Mouse (Mus musculus) embryonic facial prominence, embryonic 14.5 days (tissue): ENCODE measurements at regions not wholly inside any gene's neighbourhood (a gene's known extent, or its start where the extent isn't known, plus 50 kb on each side); places are given as distances from the start of the nearest gene placed in this dataset.

Experiments used
- ATAC-seq: fragments of 200-750 bp; cut with Nextera tagmentation; 2 replicates; pipeline ENCODE4 v1.8.0; 2017; ENCODE audit warnings: low read depth, moderate number of reproducible peaks, moderate TSS enrichment
- DNase-seq: peaks from one replicate; pipeline ENCODE4 v3.0.0-alpha.2; 2015; ENCODE audit warnings: low spot score
- H3K27ac ChIP-seq: fragments of 300-500 bp; sonication (generic); replicated peaks from 2 replicates; pipeline ENCODE4 v1.5.1; 2014; ENCODE audit warnings: low read depth, mild to moderate bottlenecking, low read length, moderate library complexity
- H3K27me3 ChIP-seq: fragments of 300-500 bp; sonication (generic); replicated peaks from 2 replicates; pipeline ENCODE4 v1.6.1; 2014; ENCODE audit warnings: low read length; ENCODE audit not compliant: control insufficient read depth, insufficient read depth
- H3K36me3 ChIP-seq: fragments of 300-500 bp; sonication (generic); 2 replicates; pipeline ENCODE4 v1.6.1; 2014; ENCODE audit warnings: low read length, mixed read lengths; ENCODE audit not compliant: control insufficient read depth, insufficient read depth
- H3K4me1 ChIP-seq: fragments of 300-500 bp; sonication (generic); 2 replicates; pipeline ENCODE4 v1.6.1; 2014; ENCODE audit warnings: antibody characterized with exemption, low read length; ENCODE audit not compliant: control insufficient read depth, insufficient read depth
- H3K4me2 ChIP-seq: fragments of 300-500 bp; sonication (generic); 2 replicates; pipeline ENCODE4 v1.6.1; 2014; ENCODE audit warnings: low read depth, mild to moderate bottlenecking, low read length, moderate library complexity, mixed read lengths
- H3K4me3 ChIP-seq: fragments of 300-500 bp; sonication (generic); 2 replicates; pipeline ENCODE4 v1.5.1; 2014; ENCODE audit warnings: low read depth, mild to moderate bottlenecking, low read length
- H3K9ac ChIP-seq: fragments of 300-500 bp; sonication (generic); 2 replicates; pipeline ENCODE4 v1.6.1; 2014; ENCODE audit warnings: low read depth, mild to moderate bottlenecking, low read length, moderate library complexity, mixed read lengths
- H3K9me3 ChIP-seq: fragments of 300-500 bp; sonication (generic); 2 replicates; pipeline ENCODE4 v1.6.1; 2016; ENCODE audit warnings: low read length; ENCODE audit not compliant: control insufficient read depth
- WGBS: fragments of 180-500 bp; shearing (Covaris S2); extraction: QIAGEN DNeasy Blood & Tissue Kit; methylation state at CpG from one replicate; pipeline ENCODE4 v1.1.7; 2014; 5-methylcytosine and 5-hydroxymethylcytosine counted together

DNA sequence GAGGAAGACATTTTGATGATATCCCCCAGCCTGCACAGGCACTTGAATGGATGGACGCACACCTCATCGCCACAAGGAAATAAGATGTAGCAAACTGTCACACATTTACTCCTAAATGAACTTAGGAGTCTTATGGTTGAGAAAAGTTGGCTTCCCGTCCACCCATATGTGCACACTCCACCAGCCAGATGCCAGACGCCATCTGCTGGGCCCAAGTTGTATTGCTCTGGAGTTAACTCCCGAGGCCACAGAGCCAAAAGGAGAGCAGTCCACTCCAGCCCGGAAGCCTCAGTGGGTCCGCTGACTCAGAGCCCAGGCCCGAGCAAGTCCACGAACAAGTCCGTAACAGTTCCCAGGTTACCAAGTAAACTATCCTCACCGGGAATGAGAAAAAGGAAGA is 197.1 kb downstream of the Msrb3 start:
- Histone ChIP-seq H3K9me3 (no peaks in the 10 kb centered on the region), H3K27me3 (no peaks in the 10 kb centered on the region), H3K36me3 (no peaks in the 10 kb centered on the region), H3K4me2 (no peak overlapping the region; the same call in 1 of the 2 replicates), H3K9ac (no peak overlapping the region), H3K4me1 (peaks cover 11% of the 10 kb centered on the region), H3K4me3 (no peak overlapping the region), H3K27ac (no peak overlapping the region)
- DNase-seq (peak; percentile 88), ATAC-seq (peak; percentile 63; the same call in 1 of the 2 replicates)
- WGBS, result 26% methylated on average over 11 of the region's 11 CpGs

DNA sequence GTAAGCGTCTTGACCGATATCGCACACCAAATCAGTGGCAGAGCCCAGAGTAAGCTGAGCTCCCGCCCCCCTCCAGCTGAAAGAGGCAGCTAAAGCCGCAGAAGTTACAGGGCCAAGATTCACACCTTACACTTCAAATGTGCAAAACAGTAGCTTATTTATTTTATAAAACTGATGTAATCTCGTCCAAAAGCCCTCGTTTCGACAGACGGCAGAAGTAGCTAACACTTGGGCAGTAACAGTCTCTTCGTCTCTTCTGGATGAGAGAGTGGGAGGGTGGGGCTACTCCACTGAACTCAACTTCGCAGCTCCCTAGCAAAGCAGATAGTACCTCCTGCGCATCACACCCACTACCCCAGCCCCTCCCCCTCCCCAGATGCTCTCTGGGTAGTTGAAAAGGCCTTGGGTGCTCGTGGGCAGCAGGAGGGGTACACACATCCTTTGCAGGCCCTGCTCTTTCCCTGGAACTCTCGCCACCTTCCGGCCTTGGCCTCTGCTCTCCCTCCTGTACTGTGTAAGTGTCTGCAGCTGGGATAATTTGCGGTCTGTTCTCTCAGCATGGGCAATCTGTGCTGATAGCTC is 201.5 kb downstream of the Msrb3 start:
- Histone ChIP-seq H3K4me1 (peaks cover 27% of the 10 kb centered on the region), H3K9me3 (no peaks in the 10 kb centered on the region), H3K4me2 (peak overlapping the region; percentile 44), H3K36me3 (no peaks in the 10 kb centered on the region), H3K4me3 (no peak overlapping the region), H3K9ac (no peak overlapping the region), H3K27me3 (no peaks in the 10 kb centered on the region), H3K27ac (no peak overlapping the region)
- ATAC-seq, result peak; percentile 65; the same call in 1 of the 2 replicates
- 11% methylated on average over 16 of the region's 16 CpGs for WGBS
- no peak for DNase-seq

DNA sequence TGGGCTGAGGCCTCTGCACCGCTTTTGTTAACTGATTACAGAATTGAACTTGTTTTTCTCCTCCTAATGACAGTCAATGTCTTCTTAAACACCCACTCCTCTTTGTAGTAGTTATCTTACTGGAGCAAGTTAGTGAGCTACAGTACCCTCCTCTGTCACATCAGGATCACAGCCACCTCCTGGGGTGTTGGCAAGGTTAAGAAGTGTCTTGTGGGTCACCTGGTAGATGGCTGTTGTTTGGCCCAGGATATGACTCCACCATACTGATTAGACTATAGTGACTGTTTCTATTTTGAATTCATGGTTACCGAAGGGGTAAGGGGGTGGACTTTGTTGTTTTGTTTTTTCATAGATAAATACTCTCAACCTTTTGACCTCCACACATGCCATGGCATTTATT is 202.4 kb downstream of the Msrb3 start:
- DNase-seq, result no peak
- no peak for ATAC-seq
- 0 out of 2 replicates have a peak overlapping the region, but pooled peaks have one; percentile 4 for H3K27ac ChIP-seq

DNA sequence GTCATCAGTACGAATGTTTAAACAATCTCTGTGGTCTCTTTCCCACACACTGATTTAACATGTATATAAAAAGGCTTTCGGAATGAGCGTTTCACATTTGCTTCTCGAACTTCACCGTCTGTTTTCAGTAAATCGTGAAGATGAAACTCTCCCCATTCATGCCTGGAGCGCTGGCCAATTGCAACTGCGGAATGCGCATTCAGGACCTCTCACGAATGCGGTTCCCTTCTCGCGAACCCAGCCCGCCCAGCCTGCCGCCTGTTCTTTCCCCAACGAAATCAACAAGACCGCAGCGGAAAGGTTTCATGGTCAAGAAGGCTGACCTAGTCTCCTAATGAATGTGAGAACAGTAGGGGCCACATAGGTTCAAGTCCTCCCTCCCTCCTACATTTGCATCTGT is 204.4 kb downstream of the Msrb3 start:
- ATAC-seq (0 out of 2 replicates have a peak, but pooled peaks have one; percentile 42), DNase-seq (peak; percentile 85)
- H3K4me2 ChIP-seq, result peak overlapping the region; percentile 47
- H3K27ac ChIP-seq, result peak overlapping the region; percentile 53
- H3K27me3 ChIP-seq, result no peaks in the 10 kb centered on the region
- H3K9ac ChIP-seq, result 0 out of 2 replicates have a peak overlapping the region, but pooled peaks have one; percentile 31
- WGBS, result 7% methylated on average over 18 of the region's 18 CpGs
- peak overlapping the region; percentile 15; the same call in 1 of the 2 replicates for H3K4me3 ChIP-seq
- H3K9me3 ChIP-seq, result no peaks in the 10 kb centered on the region
- H3K4me1 ChIP-seq, result peaks cover 33% of the 10 kb centered on the region
- H3K36me3 ChIP-seq, result no peaks in the 10 kb centered on the region

More for the DNA sequence above, 202.4 kb downstream of the Msrb3 start:
- Histone ChIP-seq H3K9me3 (no peaks in the 10 kb centered on the region), H3K4me2 (no peak overlapping the region), H3K27me3 (no peaks in the 10 kb centered on the region), H3K4me1 (peaks cover 31% of the 10 kb centered on the region), H3K9ac (no peak overlapping the region), H3K36me3 (no peaks in the 10 kb centered on the region), H3K4me3 (no peak overlapping the region)
- 50% methylated on average over 2 of the region's 2 CpGs for WGBS

DNA sequence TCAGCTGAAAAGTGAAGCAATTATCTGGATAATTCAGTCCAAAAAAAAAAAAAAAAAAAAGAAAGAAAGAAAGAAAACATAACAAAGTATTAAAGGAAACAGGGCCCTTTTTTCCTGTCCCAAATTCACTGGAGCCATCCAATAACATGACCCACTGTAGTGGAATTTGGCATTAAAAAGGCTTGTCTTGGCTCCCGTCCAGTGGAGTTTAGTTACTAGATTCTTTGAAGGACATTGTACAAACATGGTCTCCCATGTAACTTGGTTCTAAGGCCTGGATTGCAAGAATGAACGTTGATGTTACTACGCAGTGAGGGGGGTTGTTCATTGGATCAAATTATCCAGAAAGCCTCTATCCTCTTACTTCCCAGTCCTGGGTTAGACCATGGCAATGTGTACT is 207.4 kb downstream of the Msrb3 start:
- Histone ChIP-seq H3K36me3 (no peaks in the 10 kb centered on the region), H3K4me3 (no peak overlapping the region), H3K9ac (no peak overlapping the region), H3K27ac (no peak overlapping the region), H3K4me1 (peaks cover 22% of the 10 kb centered on the region), H3K4me2 (no peak overlapping the region), H3K9me3 (no peaks in the 10 kb centered on the region), H3K27me3 (no peaks in the 10 kb centered on the region)
- ATAC-seq (peak; percentile 41; the same call in 1 of the 2 replicates), DNase-seq (peak; percentile 91)
- WGBS, result 41% methylated on average over 3 of the region's 3 CpGs

DNA sequence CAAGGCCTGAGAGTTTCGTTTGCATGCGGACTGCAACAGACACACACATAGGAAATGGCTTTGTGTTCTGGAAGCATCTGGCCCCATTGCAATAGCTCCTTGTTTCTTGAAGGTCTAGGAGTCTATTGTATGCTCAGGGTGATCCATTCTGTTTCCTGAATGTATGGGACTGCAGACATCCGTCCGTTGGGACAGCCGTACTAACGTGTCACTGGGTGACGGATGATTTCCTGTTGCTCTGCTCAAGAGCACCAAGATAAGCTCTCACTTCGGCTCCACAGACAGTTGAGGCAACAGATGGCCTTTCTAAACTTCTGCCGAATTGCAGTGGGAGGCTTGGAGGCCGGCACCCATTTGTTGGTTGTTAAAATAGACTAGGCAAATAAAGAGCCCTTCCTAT is 209.9 kb upstream of the Hmga2 start:
- no peak for DNase-seq
- ATAC-seq, result no peak

DNA sequence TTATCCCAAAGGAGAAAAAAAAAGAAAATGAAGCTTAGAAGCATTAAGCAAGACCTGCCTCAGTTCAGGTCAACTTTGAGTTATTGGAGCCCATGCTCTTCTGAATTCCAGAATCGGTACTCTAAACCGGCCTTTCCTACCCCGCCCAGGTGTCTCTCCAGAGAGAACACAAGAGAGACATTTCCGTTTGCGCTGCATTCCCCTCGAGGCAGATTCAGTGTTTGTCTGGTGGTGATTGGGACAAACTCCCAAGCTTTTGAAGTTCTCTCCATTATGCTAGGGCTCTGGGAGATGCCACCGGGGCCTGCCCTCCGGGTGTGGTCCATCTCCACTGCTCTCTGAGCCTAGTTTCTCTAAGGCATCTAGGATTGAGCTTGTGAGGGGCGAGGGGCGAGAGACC is 205.8 kb upstream of the Hmga2 start:
- no peak overlapping the region for H3K9ac ChIP-seq
- DNase-seq, result no peak
- no peaks in the 10 kb centered on the region; the same call in 1 of the 2 replicates for H3K4me1 ChIP-seq
- H3K36me3 ChIP-seq, result no peaks in the 10 kb centered on the region
- no peak overlapping the region for H3K4me2 ChIP-seq
- H3K4me3 ChIP-seq, result no peak overlapping the region
- 75% methylated on average over 10 of the region's 10 CpGs for WGBS
- H3K27me3 ChIP-seq, result no peaks in the 10 kb centered on the region
- no peaks in the 10 kb centered on the region for H3K9me3 ChIP-seq
- no peak for ATAC-seq
- H3K27ac ChIP-seq, result no peak overlapping the region

More for the DNA sequence above, 209.9 kb upstream of the Hmga2 start:
- no peak overlapping the region for H3K4me3 ChIP-seq
- H3K27me3 ChIP-seq, result no peaks in the 10 kb centered on the region
- H3K9me3 ChIP-seq, result no peaks in the 10 kb centered on the region
- H3K36me3 ChIP-seq, result no peaks in the 10 kb centered on the region
- no peaks in the 10 kb centered on the region for H3K4me1 ChIP-seq
- no peak overlapping the region for H3K27ac ChIP-seq
- H3K9ac ChIP-seq, result no peak overlapping the region
- 67% methylated on average over 10 of the region's 10 CpGs for WGBS
- H3K4me2 ChIP-seq, result no peak overlapping the region

DNA sequence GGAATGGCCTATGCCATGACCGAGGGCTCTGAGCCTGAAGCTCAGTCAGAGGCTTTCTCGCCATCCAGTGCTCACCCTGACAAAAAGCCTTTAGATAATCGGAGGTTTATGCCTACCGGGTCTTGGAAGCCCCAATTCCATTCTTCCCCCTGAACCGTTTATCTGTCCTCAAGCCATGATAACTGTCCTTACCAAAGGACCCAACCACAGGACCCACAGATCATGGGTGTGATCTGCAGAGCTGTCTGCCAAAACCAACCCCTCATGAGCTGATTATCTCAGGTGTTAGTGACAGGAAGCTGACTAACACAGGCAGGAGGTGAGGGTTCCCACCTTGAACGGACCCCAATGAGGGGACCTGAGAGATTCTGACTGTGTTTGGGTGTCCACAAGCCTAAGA is 203.7 kb upstream of the Hmga2 start:
- Histone ChIP-seq H3K9me3 (no peaks in the 10 kb centered on the region), H3K36me3 (no peaks in the 10 kb centered on the region), H3K27me3 (no peaks in the 10 kb centered on the region), H3K4me1 (no peaks in the 10 kb centered on the region; the same call in 1 of the 2 replicates), H3K9ac (no peak overlapping the region), H3K4me2 (no peak overlapping the region), H3K4me3 (no peak overlapping the region), H3K27ac (no peak overlapping the region)
- whole genome bisulfite sequencing, result 82% methylated on average over 6 of the region's 6 CpGs
- DNase-seq (no peak), ATAC-seq (no peak)

DNA sequence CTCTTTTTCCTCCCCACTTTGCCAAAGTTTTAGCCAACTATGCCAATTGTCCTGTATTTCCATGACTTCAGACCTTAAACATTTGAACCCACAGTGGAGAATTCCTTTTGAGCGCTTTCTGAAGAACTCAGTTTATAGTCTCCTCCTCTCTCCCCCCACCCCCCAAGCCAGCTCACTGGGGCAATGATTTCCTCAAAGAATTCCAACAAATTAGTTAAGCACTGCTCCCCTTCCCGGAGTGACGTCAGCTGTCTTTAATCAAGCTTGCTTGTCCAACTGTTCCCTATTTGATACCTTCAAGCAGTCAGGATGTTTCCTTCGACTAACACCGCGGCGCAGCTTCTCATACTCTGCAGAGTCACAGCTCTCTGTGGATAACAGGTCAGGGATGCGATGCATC is 202.0 kb upstream of the Hmga2 start:
- Histone ChIP-seq H3K4me3 (no peak overlapping the region), H3K9ac (no peak overlapping the region), H3K4me1 (no peaks in the 10 kb centered on the region; the same call in 1 of the 2 replicates), H3K9me3 (no peaks in the 10 kb centered on the region), H3K27me3 (no peaks in the 10 kb centered on the region), H3K4me2 (no peak overlapping the region), H3K36me3 (no peaks in the 10 kb centered on the region), H3K27ac (peak overlapping the region; percentile 36; the same call in 1 of the 2 replicates)
- DNase-seq (peak; percentile 65), ATAC-seq (no peak)
- 32% methylated on average over 8 of the region's 8 CpGs for WGBS
